Mouse (Mus musculus) stomach, embryonic 16.5 days (tissue): ENCODE data around the gene AI182371. TPM values are rescaled to one million over a fixed set of nuclear protein-coding genes. Genes with fewer than 3 reads are reported as not detected.

Experiments
- polyA plus RNA-seq: library from polyadenylated mRNA; unstranded; fragments of >200 nt; fragmentation: Nextera tagmentation; extraction: Ambion mirVana; gene quantifications from 2 replicates; pipeline ENCODE4 v1.2.1, GENCODE M21; 2015

The AI182371 gene
- polyA plus RNA-seq, 1 experiment from 2014 or later: 2.5 TPM

Other genes starting within 250 kb of the AI182371 start
- gene Cutal, start 227.1 kb downstream of the AI182371 start, polyA plus RNA-seq: 0.76 and 1.1 TPM in 2 replicates
- 77.1 and 81.2 TPM in 2 replicates for gene Psmd5, start 226.6 kb downstream of the AI182371 start, polyA plus RNA-seq
- gene Phf19, start 187.5 kb downstream of the AI182371 start, polyA plus RNA-seq: 6.8 and 7.6 TPM in 2 replicates
- gene Traf1, start 139.8 kb downstream of the AI182371 start, polyA plus RNA-seq: 3.8 and 6.2 TPM in 2 replicates
- 2.3 and 3.2 TPM in 2 replicates for gene Hc, start 40.1 kb downstream of the AI182371 start, polyA plus RNA-seq
- 15.5 and 18.4 TPM in 2 replicates for gene Cntrl, start 7.9 kb upstream of the AI182371 start, polyA plus RNA-seq
- 292 and 332 TPM in 2 replicates for gene Rab14, start 99.6 kb upstream of the AI182371 start, polyA plus RNA-seq
- gene Gsn, start 154.8 kb upstream of the AI182371 start, polyA plus RNA-seq: 386 and 449 TPM in 2 replicates
- 87.3 and 88.9 TPM in 2 replicates for gene Stom, start 235.4 kb upstream of the AI182371 start, polyA plus RNA-seq